Mouse (Mus musculus): ENCODE measurements around the gene Pex11a. TPM values are rescaled to one million over a fixed set of nuclear protein-coding genes. Genes with fewer than 3 reads are reported as not detected.
"Not testable (repeated sequence)": the region's sequence is repeated elsewhere in the genome, so short reads cannot be mapped to it uniquely, and the experiment has no call there.

Pex11a gene
- polyA plus RNA-seq (2021) = 17.5 TPM

DNA sequence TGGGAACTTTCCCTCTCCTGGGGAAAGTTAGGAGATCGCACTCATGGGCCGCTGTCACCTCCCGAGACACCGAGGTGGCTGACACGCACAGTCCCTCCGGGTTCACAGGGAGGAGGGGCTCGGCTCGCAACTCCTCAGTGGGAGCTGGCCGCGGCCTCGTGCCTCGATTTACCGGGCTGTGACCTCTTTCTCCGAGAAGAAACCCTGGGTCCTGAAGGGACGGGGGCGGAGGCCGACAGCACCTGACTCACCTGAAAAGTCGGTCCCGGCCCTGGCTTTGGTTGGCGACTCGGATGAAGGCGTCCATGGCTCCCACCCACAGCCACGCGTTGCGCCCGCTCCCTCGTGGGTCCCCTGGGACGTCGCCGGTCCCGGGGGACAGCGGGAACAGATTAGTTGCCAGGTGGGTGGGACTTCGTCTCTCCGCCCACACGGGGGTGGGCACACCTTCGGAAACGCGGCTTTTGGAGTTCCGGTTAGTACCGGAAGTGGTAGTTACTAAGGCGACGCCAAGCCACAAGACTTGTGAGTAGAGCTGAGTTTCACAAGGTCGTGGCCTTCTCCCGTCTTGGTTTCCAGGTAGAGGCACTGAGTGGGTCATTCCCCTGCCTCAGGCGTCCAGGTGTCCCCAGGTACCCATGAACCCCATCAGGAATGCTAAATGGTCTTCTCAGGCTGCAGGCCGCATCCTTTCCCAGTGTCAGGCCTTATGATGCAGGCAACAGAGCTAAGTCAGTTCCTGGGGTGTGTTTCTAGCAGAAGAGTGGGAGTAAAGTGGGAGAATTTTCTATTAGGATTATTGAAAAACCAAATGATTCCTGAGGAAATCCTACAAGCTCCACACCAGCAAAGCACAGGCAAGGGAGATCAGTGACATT lies at the start of gene Pex11a, which contains the start of gene Wdr93:
Pex11a (minus strand) TSS at position 473 of the 878 bp plus-strand sequence.
Wdr93 (plus strand) TSS at position 505 of the 878 bp plus-strand sequence.
- no peaks in the 10 kb centered on the region for H3K27me3 ChIP-seq
- ChIA-PET CTCF (no interaction called here), POLR2A (interaction anchor here (1.6 kb wide), 1 partner anchor 8 kb away, joined by 5 read pairs; no protein-coding TSS in a partner anchor)
- in situ Hi-C loops (cut with MboI; ENCODE audit: low pct_unique_long_range_greater_than_20kb) = no loop called here
- no peak for TF ChIP-seq CTCF (IDR thresholded peaks at IDR 0.05)
- ATAC-seq (peak; percentile 80), DNase-seq (ENCODE audit: low read depth, low spot score) (peak; percentile 38)

DNA sequence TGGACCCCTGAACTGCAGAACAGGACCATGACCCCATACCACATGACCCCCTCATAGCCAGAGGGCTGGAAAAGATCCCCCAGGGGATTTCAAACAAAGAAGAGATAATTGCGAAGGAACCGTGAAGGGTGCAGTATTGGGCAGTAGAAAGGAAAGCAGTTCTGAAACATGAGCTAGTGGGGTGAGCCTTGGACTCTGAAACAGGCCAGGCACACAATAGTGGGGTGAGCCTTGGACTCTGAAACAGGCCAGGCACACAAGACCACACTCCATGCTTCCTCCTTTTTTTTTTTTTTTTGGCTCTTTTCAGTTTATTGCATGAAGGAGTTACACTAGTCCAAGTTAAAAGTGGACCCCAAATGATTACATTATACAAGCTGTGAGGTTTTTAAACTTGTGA lies 46.9 kb upstream of the Pex11a start:
- POLR2A ChIA-PET; DNase-seq (ENCODE audit: low read depth, low spot score); in situ Hi-C loops (cut with MboI; ENCODE audit: low pct_unique_long_range_greater_than_20kb); ATAC-seq: not testable (repeated sequence)
- CTCF ChIA-PET = interaction anchor here (0.8 kb wide), 1 partner anchor 9 kb away, joined by 6 read pairs; no protein-coding TSS in a partner anchor
- peaks cover 21% of the 10 kb centered on the region for H3K27me3 ChIP-seq

DNA sequence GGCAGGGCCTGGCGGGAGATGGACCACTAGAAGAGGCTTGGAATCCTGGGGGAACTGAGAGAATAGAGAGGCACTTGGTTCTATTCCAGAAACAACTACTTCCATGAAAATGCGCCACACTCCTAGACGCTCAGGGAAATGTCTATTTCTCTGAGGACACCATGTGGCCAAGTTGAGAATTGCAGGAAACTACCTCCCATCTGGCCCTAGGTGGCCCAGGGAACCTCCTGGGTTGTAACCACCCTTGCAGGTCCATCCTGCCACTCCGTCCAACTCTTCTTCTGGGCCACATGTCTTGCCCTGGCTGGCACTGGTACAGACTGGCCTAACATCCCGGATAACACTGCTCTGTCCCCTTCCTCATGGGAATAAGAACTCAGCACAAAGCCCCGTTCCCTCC lies 43.4 kb upstream of the Pex11a start:
- no peak for TF ChIP-seq CTCF (IDR thresholded peaks at IDR 0.05)
- H3K27me3 ChIP-seq = peaks cover 6% of the 10 kb centered on the region
- DNase-seq (ENCODE audit: low read depth, low spot score) (no peak), ATAC-seq (peak; percentile 60)
- in situ Hi-C loops (cut with MboI; ENCODE audit: low pct_unique_long_range_greater_than_20kb) = no loop called here
- ChIA-PET CTCF (interaction anchor here (1.0 to 1.9 kb wide), 5 partner anchors 10 to 128 kb away, joined by 3 to 9 read pairs (median 3); no protein-coding TSS in a partner anchor), POLR2A (interaction anchor here (0.7 kb wide), 1 partner anchor 228 kb away, joined by 6 read pairs; no protein-coding TSS in a partner anchor)

DNA sequence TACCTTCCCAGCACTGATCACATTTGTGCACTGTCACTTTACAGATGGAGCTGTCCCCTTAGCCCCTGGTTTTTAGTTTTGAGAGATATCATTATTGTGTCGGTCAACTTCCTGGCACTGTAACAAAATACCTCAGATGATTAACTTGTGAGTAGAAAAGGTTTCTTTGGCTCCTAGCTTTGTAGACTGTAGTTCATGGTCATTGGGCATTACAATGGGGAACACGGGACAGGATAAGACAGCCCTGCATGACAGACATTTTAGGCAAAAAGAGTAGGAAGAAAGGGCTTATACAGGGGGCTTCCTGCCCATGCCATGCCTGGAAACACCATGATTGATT lies 39.6 kb upstream of the Pex11a start:
- in situ Hi-C loops (cut with MboI; ENCODE audit: low pct_unique_long_range_greater_than_20kb) = no loop called here
- TF ChIP-seq CTCF (IDR thresholded peaks at IDR 0.05) = no peak
- no peaks in the 10 kb centered on the region for H3K27me3 ChIP-seq
- ChIA-PET CTCF (no interaction called here), POLR2A (no interaction called here)
- DNase-seq (ENCODE audit: low read depth, low spot score) = no peak
- ATAC-seq = no peak

DNA sequence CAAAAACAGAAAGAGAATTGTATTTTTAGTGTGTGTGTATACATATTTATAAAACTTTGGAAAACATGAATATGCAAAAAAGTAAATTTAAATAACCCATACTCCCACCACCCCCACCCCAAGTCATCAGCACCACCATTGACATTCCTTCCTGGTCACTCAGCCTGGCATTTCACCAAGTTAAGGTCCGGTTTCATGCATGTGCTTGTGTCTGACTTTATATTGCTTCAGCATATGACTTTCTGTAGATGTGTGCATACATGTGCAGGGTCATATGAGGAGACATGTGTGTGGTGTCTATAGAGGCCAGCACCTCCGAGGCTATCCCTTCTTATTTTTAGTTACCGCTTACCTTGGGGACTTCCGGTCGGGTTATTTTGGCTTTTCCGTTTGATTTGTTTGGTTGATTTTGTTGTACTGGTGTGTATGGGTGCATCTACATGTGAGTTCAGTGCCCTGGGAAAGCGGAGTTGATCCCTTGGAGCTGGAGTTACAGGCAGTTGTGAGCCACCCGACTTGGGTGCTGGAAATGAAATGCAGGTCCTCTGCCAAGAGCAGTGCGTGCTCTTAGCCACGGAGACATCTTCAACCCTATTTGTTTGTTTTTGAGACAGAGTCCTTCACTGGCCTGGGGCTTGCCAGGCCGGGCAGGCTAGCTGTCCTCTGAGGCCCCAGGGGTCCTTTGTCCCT lies 39.0 kb upstream of the Pex11a start:
- CTCF ChIA-PET = interaction anchor here (1.0 to 1.3 kb wide), 2 partner anchors 12 to 54 kb away, joined by 3 to 6 read pairs; no protein-coding TSS in a partner anchor
- in situ Hi-C loops (cut with MboI; ENCODE audit: low pct_unique_long_range_greater_than_20kb) = no loop called here

DNA sequence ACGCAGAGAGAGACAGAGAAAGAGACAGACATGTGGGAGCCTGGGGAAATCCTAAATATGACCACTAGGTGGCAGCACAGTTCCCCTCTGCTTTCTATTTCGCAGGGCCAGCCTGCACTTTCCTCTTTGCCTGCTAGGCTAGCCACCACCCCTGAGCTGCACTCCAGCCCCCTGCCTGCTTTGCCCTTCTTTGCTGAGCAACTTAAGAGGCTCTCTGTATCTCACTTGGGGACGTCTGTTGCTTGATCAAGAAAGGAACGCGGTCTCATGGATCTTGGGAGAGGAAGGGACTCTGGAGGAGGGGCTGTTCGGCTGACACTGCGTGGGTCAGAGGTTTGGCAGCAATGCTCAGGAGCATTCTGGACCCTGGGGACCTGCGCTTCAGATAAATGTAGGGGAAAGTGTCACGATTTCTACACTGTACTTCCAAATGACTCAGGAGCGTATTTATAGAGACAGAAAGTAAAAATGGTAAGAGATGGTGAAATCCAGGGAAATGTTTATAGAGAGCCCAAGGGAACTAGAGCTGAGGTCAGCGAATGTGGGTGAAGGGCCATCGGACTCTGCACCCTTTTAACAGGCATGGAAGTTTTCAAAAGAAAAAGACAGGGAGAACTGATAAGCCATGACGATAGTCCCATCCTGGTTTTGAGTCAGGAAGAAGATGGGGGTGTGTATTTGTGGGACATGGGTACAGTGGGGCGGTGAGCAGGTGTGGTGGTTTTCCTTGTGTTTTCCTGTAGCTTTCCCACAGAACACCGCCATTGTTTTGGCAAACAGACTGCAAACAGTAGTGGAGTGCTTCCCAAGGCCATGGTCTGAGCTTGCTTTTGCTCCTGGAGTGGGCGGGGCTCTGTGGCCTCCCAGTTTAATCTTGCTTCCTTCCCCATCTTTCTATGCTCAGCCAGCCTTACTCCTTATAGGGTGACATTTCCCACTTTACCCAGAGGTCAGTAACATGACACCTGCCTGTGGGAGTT lies 38.0 kb upstream of the Pex11a start:
- POLR2A ChIA-PET = no interaction called here
- TF ChIP-seq CTCF (IDR thresholded peaks at IDR 0.05) = peak; percentile 85
- ATAC-seq (peak; percentile 82), DNase-seq (ENCODE audit: low read depth, low spot score) (peak; percentile 7)
- CTCF ChIA-PET = interaction anchor here (0.7 to 1.6 kb wide), 13 partner anchors 9 to 140 kb away, joined by 3 to 11 read pairs (median 3); no protein-coding TSS in a partner anchor
- in situ Hi-C loops (cut with MboI; ENCODE audit: low pct_unique_long_range_greater_than_20kb) = no loop called here
- H3K27me3 ChIP-seq = peaks cover 4% of the 10 kb centered on the region

More for the DNA sequence above, 39.0 kb upstream of the Pex11a start:
- POLR2A ChIA-PET = no interaction called here
- no peak for ATAC-seq
- no peak for DNase-seq (ENCODE audit: low read depth, low spot score)
- H3K27me3 ChIP-seq = no peaks in the 10 kb centered on the region
- TF ChIP-seq CTCF (IDR thresholded peaks at IDR 0.05) = no peak

DNA sequence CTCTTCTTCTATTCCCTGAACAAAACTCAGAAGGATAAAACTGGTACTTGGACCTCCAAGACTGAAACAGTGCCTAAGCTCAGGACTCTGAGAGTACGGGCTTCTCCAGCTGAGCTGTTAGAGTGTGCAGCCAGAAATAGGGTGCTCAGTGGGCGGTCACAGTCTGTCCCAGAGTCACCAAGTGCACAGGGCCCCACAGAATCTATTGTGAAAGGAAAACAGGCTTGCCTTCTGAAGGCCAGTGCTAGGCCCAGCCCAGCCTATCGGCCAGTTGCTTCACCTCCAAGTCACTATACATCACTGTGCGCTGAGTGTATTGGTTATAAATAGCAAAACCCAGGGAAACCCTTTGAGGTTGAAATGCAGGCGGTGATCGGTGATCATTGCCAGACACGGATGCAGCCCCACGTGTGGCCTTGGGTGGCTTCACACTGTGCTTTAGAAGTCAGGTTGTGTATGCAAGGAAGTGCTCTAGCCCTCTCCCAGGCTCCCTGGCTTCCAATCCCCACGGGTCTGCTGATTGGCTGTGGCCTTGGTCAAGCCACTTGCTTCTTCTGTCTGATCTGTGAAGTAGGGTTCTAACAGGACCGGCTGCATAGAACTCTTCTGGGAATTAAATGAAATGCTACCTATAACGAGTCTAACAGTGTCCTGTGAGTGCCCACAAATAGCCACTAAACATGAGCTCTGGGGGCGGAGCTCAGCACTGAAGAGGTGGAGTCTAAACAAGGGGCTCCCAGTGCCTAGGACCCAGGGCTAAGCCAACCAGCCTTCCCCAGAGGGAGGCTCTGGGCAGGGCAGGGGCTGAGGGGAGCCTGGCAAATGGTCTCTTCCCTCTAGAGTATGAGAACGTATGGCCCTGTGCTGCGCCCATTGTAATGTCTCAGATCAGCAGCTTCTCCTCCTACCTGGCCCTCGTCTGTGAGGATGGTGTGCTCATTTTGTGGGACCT lies 28.9 kb upstream of the Pex11a start:
- H3K27me3 ChIP-seq = peaks cover 4% of the 10 kb centered on the region
- ATAC-seq = no peak
- in situ Hi-C loops (cut with MboI; ENCODE audit: low pct_unique_long_range_greater_than_20kb) = no loop called here
- POLR2A ChIA-PET = no interaction called here
- CTCF ChIA-PET = interaction anchor here (1.2 kb wide), 1 partner anchor 9 kb away, joined by 3 read pairs; no protein-coding TSS in a partner anchor
- no peak for DNase-seq (ENCODE audit: low read depth, low spot score)
- no peak for TF ChIP-seq CTCF (IDR thresholded peaks at IDR 0.05)

DNA sequence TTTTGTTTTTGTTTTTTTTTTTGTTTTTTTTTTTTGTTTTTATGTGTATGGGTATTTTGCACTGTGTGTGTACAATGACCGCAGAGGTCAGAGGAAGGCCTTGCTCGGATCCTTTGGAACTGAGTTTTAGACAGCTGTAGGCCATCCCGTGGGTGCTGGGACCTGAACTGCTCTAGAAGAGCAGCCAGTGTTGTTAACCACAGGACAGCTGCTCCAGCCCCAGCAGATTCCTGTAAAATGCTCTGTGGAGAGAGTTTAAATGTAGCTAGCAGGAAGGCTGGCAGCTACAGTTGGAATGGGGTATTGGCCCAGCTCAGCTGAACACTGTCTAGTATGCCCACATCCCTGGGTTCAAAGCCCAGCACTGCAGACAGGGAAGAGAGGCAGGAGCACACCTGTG lies 26.7 kb upstream of the Pex11a start:
- POLR2A ChIA-PET = no interaction called here
- TF ChIP-seq CTCF (IDR thresholded peaks at IDR 0.05) = no peak
- no peak for DNase-seq (ENCODE audit: low read depth, low spot score)
- CTCF ChIA-PET = interaction anchor here (1.1 to 1.4 kb wide), 2 partner anchors 11 to 14 kb away, joined by 3 to 6 read pairs; no protein-coding TSS in a partner anchor
- H3K27me3 ChIP-seq = no peaks in the 10 kb centered on the region
- ATAC-seq = no peak
- in situ Hi-C loops (cut with MboI; ENCODE audit: low pct_unique_long_range_greater_than_20kb) = no loop called here

DNA sequence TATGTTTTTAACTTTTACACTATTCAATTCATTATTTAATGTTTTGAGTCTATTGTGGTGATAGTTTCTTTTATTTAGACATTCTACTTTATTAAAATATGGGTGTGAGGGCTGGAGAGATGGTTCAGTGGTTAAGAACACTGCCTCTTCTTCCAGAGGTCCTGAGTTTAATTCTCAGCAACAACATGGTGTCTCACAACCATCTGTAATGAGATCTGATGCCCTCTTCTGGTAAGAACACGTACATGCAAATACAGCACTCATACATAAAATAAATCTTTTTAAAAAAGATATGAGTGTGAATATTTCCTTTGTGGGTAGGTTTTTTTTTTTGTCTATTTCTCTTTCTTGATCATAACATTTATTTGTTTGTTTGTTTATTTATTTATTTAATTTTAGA lies 23.1 kb upstream of the Pex11a start:
- no peaks in the 10 kb centered on the region for H3K27me3 ChIP-seq
- ATAC-seq (no peak), DNase-seq (ENCODE audit: low read depth, low spot score) (no peak)
- no peak for TF ChIP-seq CTCF (IDR thresholded peaks at IDR 0.05)
- ChIA-PET POLR2A (no interaction called here), CTCF (interaction anchor here (1.2 to 2.4 kb wide), 4 partner anchors 10 to 38 kb away, joined by 3 to 8 read pairs (median 4); no protein-coding TSS in a partner anchor)
- in situ Hi-C loops (cut with MboI; ENCODE audit: low pct_unique_long_range_greater_than_20kb) = no loop called here
